Mouse (Mus musculus) frontal cortex, adult 2 months (tissue): ENCODE measurements around the gene Plbd2. TPM values are rescaled to one million over a fixed set of nuclear protein-coding genes. Genes with fewer than 3 reads are reported as not detected.

Source experiments
- DNase-seq, 2 experiments: peaks; one replicate each; pipeline ENCODE4 v3.0.0; 2022; ENCODE audit warnings: low spot score in 1 of 2; ENCODE audit errors: extremely low spot score in 1 of 2
- polyA plus RNA-seq: library from polyadenylated mRNA; depleted of rRNA; stranded (reverse); fragments of >200 nt; gene quantifications from 2 replicates; pipeline ENCODE4 v1.2.3, GENCODE M21; 2012; rRNA removed

Gene Plbd2
- polyA plus RNA-seq, 1 experiment = 38.8 TPM

- no peak for DNase-seq
Observed at GRCm38 (mm10) chr5:120438991-120439710, 64.3 kb downstream of the Plbd2 start.

DNA sequence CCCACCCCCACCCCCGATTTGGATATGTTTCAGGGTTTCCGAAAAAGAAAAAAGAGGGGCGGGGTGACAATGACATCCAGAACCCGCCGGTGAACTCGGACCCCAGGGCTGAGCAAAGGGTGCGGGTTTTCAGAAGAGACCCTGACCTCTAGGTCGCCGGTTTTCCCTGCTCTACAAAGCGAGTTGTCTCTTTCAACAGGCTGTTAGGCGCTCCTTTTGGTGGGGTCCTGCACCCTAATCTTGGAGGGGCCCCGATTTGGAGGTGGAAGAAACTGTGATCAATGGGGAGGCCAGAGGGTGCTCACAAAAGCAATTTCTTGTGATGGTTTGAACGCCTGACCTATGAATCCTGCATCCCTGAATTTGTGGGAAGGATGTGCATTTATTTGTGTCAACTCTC, 65.0 kb downstream of the Plbd2 start:
- no peak for DNase-seq

DNA sequence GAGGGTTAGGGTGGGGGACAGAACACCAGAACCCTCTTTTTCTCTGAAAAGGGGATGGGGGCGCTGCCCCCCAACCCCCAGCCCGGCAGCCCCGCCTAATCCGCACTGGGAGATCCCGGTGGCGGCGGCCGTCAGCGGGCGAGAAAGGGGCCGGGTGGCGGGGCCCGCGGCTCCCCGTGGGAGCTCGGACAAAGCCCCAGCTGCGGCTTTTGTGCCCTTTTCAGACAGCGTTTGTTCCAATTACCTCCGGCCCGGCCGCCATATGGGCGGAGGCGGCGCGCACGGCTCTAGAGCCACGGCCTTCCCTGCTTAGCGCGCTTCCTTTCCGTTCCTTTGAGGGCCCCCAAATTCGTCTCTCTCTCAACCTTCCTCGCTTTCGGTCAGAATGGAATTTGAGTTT, 65.4 kb downstream of the Plbd2 start:
- no peak for DNase-seq

DNA sequence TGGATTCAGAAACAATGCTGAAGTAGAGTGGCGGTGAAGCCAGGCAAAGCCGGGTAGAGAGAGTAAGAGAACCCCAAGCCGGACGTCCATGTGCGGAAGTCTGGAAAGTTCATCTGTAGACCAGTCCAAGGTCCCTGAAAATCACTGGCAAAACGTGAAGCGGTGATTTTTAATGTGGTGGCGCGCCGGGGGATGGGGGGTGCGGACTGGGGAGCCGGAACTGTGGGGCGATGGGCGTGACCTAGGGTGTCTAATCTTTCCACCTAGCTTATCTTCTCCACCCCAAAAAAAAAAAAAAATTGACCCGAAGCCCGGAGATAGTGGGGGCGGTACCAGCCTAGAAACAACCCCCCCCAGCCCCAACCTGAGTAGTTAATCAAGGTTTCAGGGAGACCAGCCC, 65.9 kb downstream of the Plbd2 start:
- DNase-seq = no peak

DNA sequence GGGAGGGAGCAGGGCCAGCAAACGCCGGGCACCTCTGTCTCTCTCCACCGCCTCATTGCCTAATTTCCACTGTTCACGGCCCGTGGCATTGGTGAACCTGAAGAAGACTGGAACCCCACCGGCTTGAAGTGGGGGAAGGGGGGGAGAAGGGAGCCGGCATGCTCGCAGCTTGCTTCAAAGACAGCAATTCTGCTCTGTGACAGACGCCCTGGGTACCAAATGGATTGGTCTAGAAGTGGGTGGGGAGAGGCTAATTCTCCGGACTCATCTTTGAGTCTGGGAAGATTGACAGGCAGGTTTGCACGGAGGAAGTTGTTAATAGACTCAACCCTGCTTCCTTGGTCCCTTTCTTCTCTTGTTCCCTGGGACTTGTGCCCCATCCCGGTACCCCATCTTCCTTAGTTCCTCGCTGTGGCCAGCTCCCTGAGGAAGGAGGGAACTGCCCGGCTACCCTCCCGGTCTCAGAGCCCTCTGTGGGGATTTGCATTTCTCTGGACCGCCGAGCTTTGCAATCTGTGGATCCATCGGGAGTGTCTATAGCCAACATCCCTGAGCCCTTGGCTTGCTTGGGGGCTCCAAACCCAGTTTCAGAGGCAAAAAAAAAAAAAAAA, 66.4 kb downstream of the Plbd2 start:
- DNase-seq = no peak

GRCm38 (mm10) chr5:120435731-120436501, 67.5 kb downstream of the Plbd2 start:
- no peak for DNase-seq

DNA sequence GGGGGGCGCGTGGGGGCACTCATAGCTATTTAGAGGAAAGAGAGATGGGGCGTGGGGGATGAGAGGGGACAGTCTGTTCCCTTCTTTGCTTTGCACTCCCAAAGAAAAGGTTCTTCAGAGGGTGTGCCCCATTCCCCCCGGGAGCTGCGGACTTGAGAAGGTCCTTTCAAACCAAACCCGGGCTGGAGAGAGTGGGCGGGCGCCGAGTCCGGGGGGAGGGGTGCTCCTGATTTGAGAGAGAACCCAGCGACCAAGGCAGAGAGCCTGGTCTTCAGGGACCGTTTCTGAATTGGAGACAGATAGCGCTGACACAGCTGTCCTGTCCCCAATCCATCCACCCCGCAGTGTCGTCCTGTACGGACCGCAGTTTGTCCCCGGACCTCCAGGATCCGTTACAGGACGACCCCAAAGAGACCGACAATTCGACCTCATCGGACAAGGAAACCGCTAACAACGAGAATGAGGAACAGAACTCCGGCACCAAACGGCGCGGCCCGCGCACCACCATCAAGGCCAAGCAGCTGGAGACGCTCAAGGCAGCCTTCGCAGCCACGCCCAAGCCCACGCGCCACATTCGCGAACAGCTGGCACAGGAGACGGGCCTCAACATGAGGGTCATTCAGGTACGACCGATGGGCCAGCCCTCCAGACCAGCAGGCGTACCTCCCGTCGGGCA, 68.3 kb downstream of the Plbd2 start:
- no peak for DNase-seq

- DNase-seq = no peak
Observed at GRCm38 (mm10) chr5:120434231-120434735, 69.1 kb downstream of the Plbd2 start.

Other genes starting within 250 kb of the Plbd2 start
- gene Lhx5, start 71.9 kb downstream of the Plbd2 start, polyA plus RNA-seq = 0.23 and 0.40 TPM in 2 replicates
- 6.9 and 7.1 TPM in 2 replicates for gene Sdsl, start 30.8 kb downstream of the Plbd2 start, polyA plus RNA-seq
- 0.40 TPM in 1 of 2 replicates, not detected in the other for gene Sds, start 27.1 kb downstream of the Plbd2 start, polyA plus RNA-seq
- gene Slc8b1, start 7.5 kb upstream of the Plbd2 start, polyA plus RNA-seq = 5.9 and 6.4 TPM in 2 replicates
- gene Tpcn1, start 85.0 kb upstream of the Plbd2 start, polyA plus RNA-seq = 37.9 and 39.9 TPM in 2 replicates
- 1.9 and 2.1 TPM in 2 replicates for gene Iqcd, start 85.4 kb upstream of the Plbd2 start, polyA plus RNA-seq
- gene Rita1, start 109.0 kb upstream of the Plbd2 start, polyA plus RNA-seq = 34.8 and 36.4 TPM in 2 replicates
- 28.2 and 31.2 TPM in 2 replicates for gene Ddx54, start 109.1 kb upstream of the Plbd2 start, polyA plus RNA-seq
- 0.10 TPM in 1 of 2 replicates, not detected in the other for gene Cfap73, start 130.6 kb upstream of the Plbd2 start, polyA plus RNA-seq
- gene Rasal1, start 145.2 kb upstream of the Plbd2 start, polyA plus RNA-seq = 63.8 and 71.7 TPM in 2 replicates
- 93.3 and 99.3 TPM in 2 replicates for gene Dtx1, start 208.3 kb upstream of the Plbd2 start, polyA plus RNA-seq
- 0.86 and 0.96 TPM in 2 replicates for gene Oas2, start 246.2 kb upstream of the Plbd2 start, polyA plus RNA-seq